Mouse (Mus musculus) heart, adult 2 months (tissue): ENCODE results near the gene Sprr2b.
"Not testable (repeated sequence)": the region's sequence is repeated elsewhere in the genome, so short reads cannot be mapped to it uniquely, and the experiment has no call there.

Experiments
- CTCF ChIP-seq: fragments of 200-600 bp; IDR thresholded peaks from 2 replicates; pipeline ENCODE4 v1.8.1; 2022; ENCODE audit warnings: antibody characterized with exemption, mild to moderate bottlenecking, moderate library complexity
- EP300 ChIP-seq: fragments of 200-500 bp; IDR thresholded peaks from 2 replicates; pipeline ENCODE4 v1.6.1; 2011; ENCODE audit warnings: low read depth, low read length, control low read depth; ENCODE audit not compliant: insufficient read depth
- POLR2A ChIP-seq: fragments of 200-500 bp; IDR thresholded peaks from 2 replicates; pipeline ENCODE4 v1.6.1; 2011; ENCODE audit warnings: mild to moderate bottlenecking, low read depth, low read length, control low read depth; ENCODE audit not compliant: insufficient read depth

- not testable (repeated sequence) for TF ChIP-seq CTCF, POLR2A, EP300
These were observed 27.9 kb upstream of the Sprr2b start for GRCm38 (mm10) chr3:92288489-92288888.
